Mouse (Mus musculus) left cerebral cortex, adult 18-20 months (tissue): ENCODE measurements at regions not wholly inside any gene's neighbourhood (a gene's known extent, or its start where the extent isn't known, plus 50 kb on each side); places are given as distances from the start of the nearest gene placed in this dataset.
A peak's percentile ranks its signal among the peaks of the same experiment; 100 is the strongest.

Experiments used
- DNase-seq, 2 experiments: peaks; one replicate each; pipeline ENCODE4 v3.0.0; 2021 to 2022; ENCODE audit warnings: low spot score in 2 of 2, mixed read lengths in 1 of 2

DNA sequence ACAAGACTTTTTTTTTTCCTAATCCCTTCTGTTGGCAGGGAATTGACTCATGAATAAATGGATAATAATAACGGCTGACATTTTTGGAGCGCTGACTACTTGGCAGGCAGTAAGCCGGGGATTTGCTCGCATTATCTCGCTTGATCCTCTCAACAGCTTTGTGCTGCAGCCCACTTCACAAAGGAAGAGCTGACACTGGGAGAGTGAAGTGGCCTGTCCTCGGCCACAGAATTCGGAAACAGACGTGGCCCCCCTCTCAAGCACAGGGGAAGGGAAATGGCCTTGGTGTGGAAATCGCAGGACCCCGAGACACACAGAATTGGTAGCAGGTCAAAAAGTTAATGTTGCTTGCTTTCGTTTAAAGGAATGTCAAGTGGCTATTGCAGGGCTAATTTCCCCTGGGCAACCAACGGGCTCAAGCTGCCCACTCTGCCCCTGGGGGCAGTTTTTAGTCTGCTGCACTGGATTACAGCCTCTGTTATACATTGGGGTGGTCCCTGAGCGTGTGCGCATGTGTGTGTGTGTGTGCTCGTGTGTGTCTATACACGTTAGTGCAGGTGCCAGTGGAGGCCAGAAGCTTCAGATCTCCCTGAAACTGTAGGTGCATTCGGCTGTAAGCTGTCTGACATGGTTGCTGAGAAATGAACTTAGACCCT is 483.1 kb downstream of the Plcl1 start:
- DNase-seq = peak in 1 of 2 experiments; percentile 55

DNA sequence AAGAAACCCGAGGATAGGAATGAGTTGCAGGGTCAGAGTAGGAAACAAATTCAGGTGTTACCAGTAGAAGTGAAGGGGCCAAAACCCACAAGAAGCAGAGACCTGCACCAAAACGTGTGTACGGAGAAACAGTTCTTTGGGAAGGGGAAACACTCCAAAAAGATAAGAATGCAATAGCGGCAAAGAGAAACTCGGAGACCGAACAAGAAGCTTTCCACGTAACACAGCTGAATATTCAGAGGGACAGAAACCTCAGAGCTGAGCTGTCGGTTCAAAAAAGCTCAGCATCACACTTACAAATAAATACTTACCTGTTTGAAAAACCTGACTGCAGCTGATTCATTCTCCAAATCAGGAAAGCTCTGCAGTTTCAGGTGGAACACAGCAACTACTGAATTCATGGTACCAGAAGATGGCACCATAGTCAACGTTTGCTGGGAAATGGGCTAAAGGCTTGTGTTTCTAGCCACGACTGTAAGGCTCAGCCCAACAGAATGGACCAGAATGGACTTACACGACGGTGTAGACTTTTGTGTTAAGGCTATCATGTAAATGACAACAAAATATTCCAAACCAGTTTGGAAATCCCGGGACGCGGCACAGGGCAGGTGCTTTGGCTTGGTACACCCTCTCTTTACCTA is 484.9 kb downstream of the Plcl1 start:
- peak; percentile 62 to 63 for DNase-seq

DNA sequence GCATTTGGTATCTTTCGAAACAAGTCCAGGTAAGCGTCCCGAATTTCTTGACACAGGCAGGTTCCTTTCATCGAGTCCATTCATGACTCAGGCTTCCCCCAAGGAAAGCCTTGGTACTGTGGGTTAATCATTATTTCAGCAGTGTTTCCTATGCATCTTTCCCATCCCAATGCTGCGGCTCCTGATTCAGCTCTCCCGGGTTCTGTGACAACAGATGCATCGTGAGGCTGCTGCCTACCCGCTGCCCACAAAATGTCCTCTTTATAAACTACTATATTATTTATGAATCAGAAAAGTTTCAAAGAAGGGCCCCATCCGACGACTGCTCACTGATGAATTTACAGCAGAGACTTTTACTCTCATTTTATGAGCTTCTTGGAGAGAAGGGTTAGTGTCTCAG is 486.2 kb downstream of the Plcl1 start:
- DNase-seq = no peak

DNA sequence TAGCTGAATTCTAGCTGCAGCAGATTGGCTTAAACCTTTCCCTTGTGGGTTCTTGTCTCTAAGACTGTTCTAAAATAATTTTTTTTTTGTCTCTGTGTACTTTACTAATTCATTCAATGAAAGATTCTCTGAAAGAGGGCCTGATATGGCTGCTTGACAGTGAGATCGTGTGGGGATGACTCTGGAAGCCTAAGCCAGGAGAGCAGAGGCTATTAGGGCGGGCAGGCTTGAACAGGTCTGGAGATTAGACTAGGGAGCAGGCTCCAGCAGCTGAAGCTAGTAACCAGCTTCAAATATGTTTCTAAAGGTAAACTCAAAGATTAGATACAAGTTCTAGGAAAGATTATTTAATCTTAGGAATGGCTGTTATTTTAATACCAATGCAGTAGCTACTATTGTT is 491.9 kb downstream of the Plcl1 start:
- no peak for DNase-seq

DNA sequence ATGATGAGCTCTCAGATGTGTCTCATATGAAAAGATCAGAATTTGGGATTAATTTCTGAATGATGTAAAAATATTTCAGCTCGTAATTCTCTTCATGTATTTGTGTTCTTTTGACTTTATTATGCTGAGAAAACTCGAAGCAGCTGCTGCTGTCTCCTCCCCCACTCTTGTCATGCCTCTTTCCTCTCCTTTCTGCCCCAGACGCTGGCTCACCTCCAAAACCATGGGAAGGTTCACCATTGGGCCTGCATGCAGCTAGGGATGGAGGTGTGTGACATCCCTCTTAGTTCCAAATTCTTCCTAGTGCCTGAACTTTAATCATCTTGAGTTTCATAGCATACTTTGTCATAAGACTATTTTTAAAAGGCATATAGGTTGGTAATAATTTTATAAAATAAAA is 492.3 kb downstream of the Plcl1 start:
- DNase-seq = peak in 1 of 2 experiments; percentile 48

GRCm38 (mm10) chr1:55900033-55900432 is 494.3 kb downstream of the Plcl1 start:
- DNase-seq = no peak

DNA sequence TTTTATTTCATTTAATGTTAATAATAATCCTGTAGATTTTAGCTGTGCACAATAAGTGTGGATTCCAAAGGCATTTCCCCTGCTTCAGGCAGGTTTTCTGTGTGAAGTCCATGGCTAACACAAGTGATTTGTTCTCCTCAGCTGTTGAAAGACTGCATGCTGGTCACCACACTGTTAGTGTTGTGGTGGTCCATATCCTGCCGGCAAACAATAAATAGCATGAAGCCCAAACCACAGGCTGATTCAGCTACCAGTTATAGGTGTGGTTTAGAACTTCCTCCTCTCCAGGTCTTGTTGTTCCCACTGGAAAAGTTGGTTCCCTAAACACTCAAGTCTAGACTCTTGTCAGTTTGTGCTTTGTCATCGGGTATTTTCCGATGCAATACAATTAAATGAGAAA is 497.5 kb downstream of the Plcl1 start:
- DNase-seq = no peak

- DNase-seq = no peak
Measured at GRCm38 (mm10) chr1:55904571-55904970, 498.9 kb downstream of the Plcl1 start.

DNA sequence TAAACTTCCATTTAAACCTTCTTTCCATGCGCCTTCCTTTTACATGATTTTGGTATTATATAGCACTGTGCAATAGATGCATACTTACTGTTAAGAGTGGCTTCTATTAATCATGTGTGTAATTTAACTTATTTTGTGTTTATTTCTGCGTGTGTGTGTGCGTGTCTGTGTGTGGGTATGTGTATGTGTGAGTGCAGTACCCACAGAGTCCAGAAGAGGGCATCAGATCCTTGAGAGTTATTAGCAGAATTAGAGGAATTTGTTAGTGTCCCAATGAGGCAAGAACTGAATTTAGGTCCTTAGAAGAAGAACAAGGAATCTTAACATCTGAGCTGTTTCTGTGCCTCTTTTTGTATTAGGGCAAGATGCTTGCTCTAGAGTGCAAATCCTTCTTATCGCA is 499.5 kb downstream of the Plcl1 start:
- no peak for DNase-seq

DNA sequence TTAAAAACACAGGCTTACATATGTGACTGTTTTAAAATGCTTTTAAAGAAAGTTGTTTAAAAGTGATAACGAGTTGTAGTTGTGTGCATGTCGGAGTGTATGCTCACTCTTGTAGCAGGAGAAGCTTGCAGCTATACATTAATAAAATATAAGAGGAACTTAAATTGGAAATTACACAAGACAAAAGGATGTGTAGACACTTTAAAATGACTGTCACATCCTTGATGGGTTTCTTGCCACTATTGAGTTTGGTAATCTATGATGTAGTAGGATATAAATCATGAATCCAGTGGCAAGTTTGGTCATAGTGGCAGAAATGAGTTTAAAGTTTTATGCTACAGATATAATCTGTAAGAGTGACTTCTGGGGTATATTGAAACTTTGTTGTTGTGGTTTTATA is 504.3 kb downstream of the Plcl1 start:
- DNase-seq = no peak

DNA sequence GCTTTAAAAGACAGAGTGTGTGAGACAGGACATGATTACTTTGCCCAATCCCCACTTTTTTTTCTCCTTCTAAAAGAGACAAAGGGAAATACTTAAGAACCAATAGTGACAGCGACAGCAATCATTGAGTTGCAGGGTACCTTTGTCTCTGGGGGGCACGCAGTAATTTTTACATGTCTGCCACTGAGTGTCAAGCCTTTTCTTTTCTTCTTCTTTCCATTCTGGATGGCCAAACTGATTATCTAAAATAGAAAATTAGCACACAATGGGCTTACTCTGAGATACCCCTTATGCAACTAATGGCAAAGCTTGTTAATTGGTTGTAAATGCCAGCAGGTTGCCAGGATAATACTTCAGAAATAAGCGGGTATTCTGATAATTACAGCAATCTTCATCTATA is 508.6 kb downstream of the Plcl1 start:
- no peak for DNase-seq

DNA sequence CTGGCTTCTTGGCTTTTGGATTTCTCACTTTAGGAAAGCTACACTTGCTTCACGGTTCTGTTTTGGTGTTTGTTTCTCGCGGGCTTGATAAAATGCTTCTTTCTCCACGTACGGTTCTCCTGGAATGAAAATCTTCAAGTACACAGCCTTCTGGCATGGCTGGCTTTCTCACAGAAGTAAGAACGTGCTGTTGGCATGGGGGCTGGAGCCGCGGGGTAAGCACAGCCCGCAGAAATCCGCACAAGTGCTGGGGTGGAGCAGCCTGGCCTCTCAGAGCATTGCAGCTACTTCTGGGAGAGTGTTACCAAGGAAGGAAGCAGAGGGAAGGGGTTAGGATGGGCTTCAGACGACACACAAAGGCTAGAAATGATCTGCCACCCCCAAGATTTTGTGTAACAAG is 510.2 kb downstream of the Plcl1 start:
- no peak for DNase-seq

DNA sequence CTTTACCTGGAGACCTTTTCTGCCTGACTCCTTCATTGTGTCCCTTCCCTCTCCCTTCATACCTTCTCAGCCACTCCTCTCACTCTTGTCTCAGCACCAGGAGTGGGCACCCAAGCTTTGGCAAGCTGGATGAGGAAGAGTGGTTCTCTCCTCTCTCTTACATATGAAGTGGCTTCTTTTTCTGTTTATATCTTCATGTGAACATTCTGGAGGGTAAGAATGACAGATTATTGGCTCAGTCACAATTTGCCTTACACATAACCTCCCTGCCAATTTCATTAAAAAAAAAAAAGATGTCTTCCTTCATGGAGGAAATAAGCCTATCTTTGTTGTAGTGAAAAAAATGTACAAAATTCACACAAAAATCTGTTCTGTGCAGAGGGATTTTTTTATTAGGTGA is 513.8 kb downstream of the Plcl1 start:
- DNase-seq = no peak

GRCm38 (mm10) chr1:55946786-55947549 is 541.2 kb downstream of the Plcl1 start:
- no peak for DNase-seq

DNA sequence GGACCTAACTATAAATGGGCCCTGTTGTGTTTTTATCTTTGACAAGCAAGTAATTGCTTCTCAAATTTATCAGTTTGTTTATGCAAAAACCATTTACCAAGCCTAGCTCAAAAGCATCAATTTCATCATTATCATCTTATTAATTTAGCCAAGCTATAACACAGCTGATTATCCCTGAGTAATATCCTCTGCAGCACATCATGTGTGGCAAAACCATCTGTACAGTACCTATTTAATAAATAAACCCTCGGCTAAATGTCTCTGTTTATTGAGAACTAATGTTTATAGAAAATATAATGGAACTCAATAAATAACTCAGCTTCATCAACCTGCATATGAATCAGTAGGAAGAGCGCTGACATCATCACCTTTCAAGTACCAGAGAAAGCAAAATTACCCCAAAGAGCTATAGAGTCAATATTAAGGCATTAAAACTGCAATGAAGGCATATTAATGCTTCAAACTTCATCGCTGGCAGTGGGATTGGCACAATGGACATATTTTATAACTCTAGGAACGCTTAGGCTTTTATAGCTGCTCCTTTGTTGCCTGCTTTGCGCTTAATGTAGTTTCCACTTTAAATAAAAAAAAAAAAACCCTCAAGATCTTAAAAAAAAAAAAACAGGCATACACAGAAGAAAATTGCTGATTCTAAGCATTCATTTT is 542.0 kb downstream of the Plcl1 start:
- no peak for DNase-seq

- no peak for DNase-seq
Measured at GRCm38 (mm10) chr1:55949606-55950005, 543.9 kb downstream of the Plcl1 start.

DNA sequence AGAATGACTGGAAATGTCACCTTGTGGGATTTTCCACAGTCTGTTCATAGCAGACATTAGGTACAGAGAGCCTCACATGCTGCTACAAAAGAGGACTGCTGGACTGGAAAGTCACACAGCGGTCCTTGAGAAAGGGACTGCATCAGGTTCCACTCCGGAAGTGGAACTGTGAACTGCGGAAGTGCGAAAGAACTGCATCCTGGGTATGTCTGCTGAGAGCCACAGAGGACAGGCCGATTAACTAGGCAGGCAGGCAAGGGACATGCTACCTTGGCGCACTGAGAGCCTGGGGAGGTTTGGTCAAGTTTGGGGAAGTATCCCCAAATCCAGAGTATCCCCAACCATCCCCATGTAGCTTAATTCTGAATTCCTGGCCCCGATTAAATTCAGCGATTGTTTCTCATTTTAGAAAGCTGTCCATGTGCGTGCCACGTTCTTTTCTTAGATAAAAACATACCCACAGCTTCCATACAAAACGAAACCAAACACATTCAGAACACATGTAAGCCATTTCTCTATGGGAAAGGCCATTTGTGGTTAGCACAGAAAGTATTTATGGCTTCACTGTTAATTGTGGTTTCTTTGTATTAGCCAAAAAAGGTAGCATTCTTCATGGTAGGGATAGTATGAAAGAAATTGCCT is 552.2 kb downstream of the Plcl1 start:
- peak; percentile 36 to 50 for DNase-seq

DNA sequence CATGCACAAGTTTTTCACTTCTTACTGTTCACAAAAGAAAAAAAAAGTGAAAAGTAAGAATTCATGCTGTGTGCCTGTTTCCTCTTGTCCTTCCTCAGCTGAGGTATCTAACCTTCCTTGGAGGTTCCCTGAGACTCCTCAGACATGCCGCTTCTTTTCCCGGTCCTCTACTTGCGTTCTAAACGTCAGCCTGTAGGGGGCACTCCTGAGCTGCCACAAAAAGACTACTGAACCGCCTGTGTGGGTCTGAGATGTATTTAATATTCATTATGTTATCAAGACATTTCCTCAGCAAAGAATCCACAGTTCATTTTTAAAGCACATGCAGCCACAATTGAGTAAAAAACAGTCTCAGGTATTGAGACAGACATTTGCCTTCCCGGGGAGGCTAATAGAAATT is 554.6 kb downstream of the Plcl1 start:
- peak; percentile 81 to 90 for DNase-seq

DNA sequence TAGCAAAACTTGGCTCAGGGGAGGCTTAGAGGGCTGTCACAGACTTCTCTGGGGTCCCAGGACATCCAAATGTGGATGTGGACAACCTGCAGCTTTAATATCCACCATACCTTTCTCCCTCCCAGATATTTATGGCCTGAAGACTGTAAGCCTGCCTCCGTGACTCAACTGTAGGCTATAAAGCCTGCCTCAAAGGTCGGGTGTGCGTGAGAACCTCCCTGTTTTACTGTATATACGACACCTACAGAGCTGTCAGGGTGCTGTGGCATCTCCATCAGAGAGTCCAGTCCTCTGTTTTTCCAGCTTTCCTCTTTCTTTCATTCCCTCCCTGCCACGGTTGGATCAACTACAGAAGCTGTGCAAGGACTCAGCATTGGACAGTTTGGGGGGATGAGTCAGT is 558.1 kb downstream of the Plcl1 start:
- no peak for DNase-seq

DNA sequence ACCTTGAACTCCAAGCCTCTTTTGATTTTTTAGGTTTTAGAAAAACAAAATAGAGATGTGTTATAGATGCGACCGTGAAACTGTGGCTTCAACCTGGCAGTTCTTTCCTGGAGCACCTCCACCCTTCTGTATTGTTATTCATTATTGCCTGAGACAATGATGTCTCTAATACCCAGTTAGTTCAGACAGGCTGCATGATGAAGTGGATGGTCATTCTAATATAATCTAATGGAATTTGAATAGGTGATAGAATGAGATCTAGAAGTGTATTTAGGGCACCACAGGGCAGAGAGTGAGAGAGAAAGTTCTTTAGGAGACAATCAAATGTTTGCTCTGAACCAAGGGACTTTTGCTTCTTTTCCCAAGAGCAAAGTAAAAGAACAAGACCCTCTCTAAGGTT is 560.6 kb downstream of the Plcl1 start:
- DNase-seq = no peak

GRCm38 (mm10) chr1:55967869-55968268 is 562.1 kb downstream of the Plcl1 start:
- DNase-seq = no peak
